Mouse (Mus musculus): ENCODE results near the gene Tigd3. TPM values are rescaled to one million over a fixed set of nuclear protein-coding genes. Genes with fewer than 3 reads are reported as not detected.

Gene Tigd3
- polyA plus RNA-seq, 1 experiment from 2014 or later: 3.1 TPM

GRCm38 (mm10) chr19:5921715-5922114, 27.8 kb upstream of the Tigd3 start:
- H3K9me3 ChIP-seq: no peaks in the 10 kb centered on the region
- 21% methylated on average over 9 of the region's 9 CpGs for WGBS
- peak overlapping the region; percentile 29; the same call in 1 of the 2 replicates for H3K4me2 ChIP-seq
- 0 out of 2 replicates have a peak overlapping the region, but pooled peaks have one; percentile 18 for H3K27ac ChIP-seq
- peaks cover 4% of the 10 kb centered on the region; the same call in 1 of the 2 replicates for H3K27me3 ChIP-seq
- 0 out of 2 replicates have a peak overlapping the region, but pooled peaks have one; percentile 0 for H3K4me3 ChIP-seq
- peaks cover 18% of the 10 kb centered on the region for H3K36me3 ChIP-seq
- no peak overlapping the region for H3K9ac ChIP-seq
- peaks cover 25% of the 10 kb centered on the region for H3K4me1 ChIP-seq
- ATAC-seq (ENCODE audit: insufficient number of reproducible peaks, low FRiP score, low TSS enrichment, low read depth): no peak

GRCm38 (mm10) chr19:5913007-5913719, 19.2 kb upstream of the Tigd3 start, which contains the start of gene Dpf2:
TSS of gene Dpf2 (minus strand) at chr19:5913010.
- peak within 1 kb of the TSS; percentile 93 for H3K4me3 ChIP-seq
- H3K9me3 ChIP-seq: no peaks in the 10 kb centered on the region
- no peaks in the 10 kb centered on the region for H3K27me3 ChIP-seq
- peaks cover 25% of the 10 kb centered on the region for H3K36me3 ChIP-seq
- WGBS: 23% methylated on average over 13 of the region's 13 CpGs
- H3K27ac ChIP-seq: peak within 1 kb of the TSS; percentile 93
- peak within 1 kb of the TSS; percentile 72 for H3K4me2 ChIP-seq
- H3K4me1 ChIP-seq: peaks cover 26% of the 10 kb centered on the region
- no peak for ATAC-seq (ENCODE audit: insufficient number of reproducible peaks, low FRiP score, low TSS enrichment, low read depth)
- H3K9ac ChIP-seq: peak within 1 kb of the TSS; percentile 98

DNA sequence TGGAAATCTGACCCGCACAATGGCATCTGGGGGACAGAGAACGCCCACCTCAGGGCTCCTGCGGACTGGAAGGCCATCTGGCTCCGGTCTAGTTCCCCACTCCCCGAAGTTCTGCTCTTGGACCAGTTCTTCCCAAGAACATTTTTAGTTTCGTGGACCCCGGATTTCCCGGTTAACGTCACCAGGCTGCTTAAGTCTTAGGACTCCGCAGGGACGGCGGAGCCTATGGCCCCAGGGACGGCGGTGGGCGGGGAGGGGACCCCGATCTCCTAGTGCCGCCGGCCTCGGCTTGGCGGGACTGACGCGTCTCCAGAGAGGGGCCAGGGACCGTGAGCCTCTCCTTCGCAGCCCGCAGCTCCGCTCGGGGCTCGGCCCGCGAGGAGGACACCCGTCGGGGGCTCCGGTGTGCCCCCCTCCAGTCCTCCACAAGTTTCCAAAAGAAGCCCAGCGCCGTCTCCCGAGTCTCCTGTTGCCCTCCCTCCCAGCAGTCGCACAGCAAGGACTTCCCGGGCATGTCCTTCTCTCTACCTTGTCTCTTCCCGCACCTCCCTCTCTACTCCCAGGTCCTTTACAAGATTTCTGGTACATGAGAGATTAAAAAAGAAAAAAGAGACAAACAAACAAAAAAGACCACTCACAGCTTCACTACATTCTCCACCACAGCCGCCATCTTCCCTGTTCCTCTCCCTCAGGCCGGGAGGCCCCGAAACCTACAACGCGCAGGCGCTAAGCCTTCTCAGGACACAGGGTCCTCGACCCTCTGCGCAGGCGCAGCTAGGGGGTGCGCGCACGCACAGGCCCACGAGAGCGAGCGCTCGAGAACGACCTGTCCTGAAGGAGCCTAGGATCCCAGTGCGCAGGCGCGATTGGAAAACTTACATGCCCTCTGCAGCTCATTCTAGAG, 18.4 kb upstream of the Tigd3 start:
- no peaks in the 10 kb centered on the region for H3K9me3 ChIP-seq
- peaks cover 28% of the 10 kb centered on the region for H3K4me1 ChIP-seq
- H3K4me2 ChIP-seq: peak overlapping the region; percentile 72
- no peaks in the 10 kb centered on the region for H3K27me3 ChIP-seq
- H3K9ac ChIP-seq: peak overlapping the region; percentile 98
- H3K27ac ChIP-seq: peak overlapping the region; percentile 93
- ATAC-seq (ENCODE audit: insufficient number of reproducible peaks, low FRiP score, low TSS enrichment, low read depth): peak; percentile 93
- peak overlapping the region; percentile 93 for H3K4me3 ChIP-seq
- peaks cover 20% of the 10 kb centered on the region for H3K36me3 ChIP-seq
- WGBS: under 1% methylated on average over 59 of the region's 59 CpGs

DNA sequence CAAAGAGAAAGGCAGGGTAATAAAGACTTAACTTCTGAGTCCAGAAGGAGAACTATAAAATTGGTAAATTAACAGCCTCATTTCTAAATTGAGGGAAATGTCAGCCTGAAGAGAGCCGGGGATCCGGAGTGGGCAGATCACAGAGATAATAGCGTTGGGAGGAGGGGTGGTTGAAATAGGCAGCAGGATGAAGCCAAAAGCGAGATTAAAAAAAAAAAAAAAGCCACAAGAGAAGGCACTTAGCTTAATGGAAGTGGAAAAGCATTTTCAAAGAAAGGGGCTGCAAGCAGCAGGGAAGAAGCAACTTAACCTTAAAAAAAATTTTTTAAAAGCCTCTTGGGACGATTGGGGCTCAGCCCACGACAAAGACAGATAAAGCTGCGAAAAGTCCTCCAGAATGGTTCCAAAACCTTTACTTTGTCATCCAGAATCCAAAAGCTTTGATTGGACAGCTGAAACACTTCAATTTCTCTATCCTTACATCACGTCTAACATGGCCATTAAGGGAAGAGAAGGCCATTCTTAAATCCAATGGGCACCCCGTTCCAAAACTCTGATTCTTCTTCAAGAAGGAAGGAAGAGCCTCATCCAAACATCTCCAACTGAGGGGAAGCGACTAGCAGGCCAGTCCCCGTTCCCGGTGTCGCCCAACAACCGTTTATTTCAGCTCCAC, 17.6 kb upstream of the Tigd3 start:
- Histone ChIP-seq H3K9ac (peak overlapping the region; percentile 98), H3K4me3 (peak overlapping the region; percentile 93), H3K4me2 (peak overlapping the region; percentile 72), H3K27ac (peak overlapping the region; percentile 93), H3K36me3 (peaks cover 18% of the 10 kb centered on the region), H3K27me3 (no peaks in the 10 kb centered on the region), H3K4me1 (peaks cover 29% of the 10 kb centered on the region), H3K9me3 (no peaks in the 10 kb centered on the region)
- ATAC-seq (ENCODE audit: insufficient number of reproducible peaks, low FRiP score, low TSS enrichment, low read depth): no peak
- 4% methylated on average over 14 of the region's 14 CpGs for WGBS

- Histone ChIP-seq H3K9ac (no peak overlapping the region), H3K27me3 (no peaks in the 10 kb centered on the region), H3K4me3 (no peak overlapping the region; the same call in 1 of the 2 replicates), H3K36me3 (peaks cover 27% of the 10 kb centered on the region), H3K9me3 (no peaks in the 10 kb centered on the region), H3K4me1 (peaks cover 29% of the 10 kb centered on the region), H3K27ac (no peak overlapping the region), H3K4me2 (peak overlapping the region; percentile 25; the same call in 1 of the 2 replicates)
- ATAC-seq (ENCODE audit: insufficient number of reproducible peaks, low FRiP score, low TSS enrichment, low read depth): no peak
- WGBS: 78% methylated on average over 6 of the region's 6 CpGs
Observed at GRCm38 (mm10) chr19:5910221-5910620, 16.3 kb upstream of the Tigd3 start.

DNA sequence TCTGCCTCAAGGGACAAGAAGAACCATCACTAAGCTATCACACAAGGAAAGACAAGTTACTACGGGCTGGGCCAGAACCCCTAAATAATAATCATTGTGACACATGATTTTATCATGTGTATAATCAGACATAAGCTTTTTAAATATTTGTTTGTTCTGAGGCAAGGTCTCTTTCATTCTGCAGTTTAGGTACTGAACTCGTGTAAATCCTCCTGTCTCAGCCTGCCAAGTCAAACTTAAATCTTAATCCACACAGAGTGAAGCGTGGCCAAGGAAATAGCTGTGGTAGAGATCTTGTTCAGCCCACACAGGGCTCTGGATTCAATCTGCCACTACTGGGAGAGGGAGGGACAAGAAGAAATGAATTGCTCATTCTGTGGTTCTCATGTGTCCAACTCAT, 13.3 kb upstream of the Tigd3 start:
- Histone ChIP-seq H3K4me2 (no peak overlapping the region), H3K27me3 (no peaks in the 10 kb centered on the region), H3K9me3 (no peaks in the 10 kb centered on the region), H3K36me3 (peaks cover 54% of the 10 kb centered on the region), H3K4me1 (peaks cover 21% of the 10 kb centered on the region), H3K27ac (no peak overlapping the region), H3K4me3 (no peak overlapping the region), H3K9ac (no peak overlapping the region)
- WGBS: 70% methylated on average over 3 of the region's 3 CpGs
- no peak for ATAC-seq (ENCODE audit: insufficient number of reproducible peaks, low FRiP score, low TSS enrichment, low read depth)

GRCm38 (mm10) chr19:5893282-5894001, 507 bp downstream of the Tigd3 start:
- Histone ChIP-seq H3K27ac (peak overlapping the region; percentile 38; the same call in 1 of the 2 replicates), H3K27me3 (no peaks in the 10 kb centered on the region), H3K9me3 (no peaks in the 10 kb centered on the region), H3K9ac (peak overlapping the region; percentile 69), H3K4me2 (peak overlapping the region; percentile 85), H3K36me3 (peaks cover 32% of the 10 kb centered on the region), H3K4me3 (peak overlapping the region; percentile 56), H3K4me1 (peaks cover 19% of the 10 kb centered on the region)
- 20% methylated on average over 15 of the region's 31 CpGs for WGBS
- ATAC-seq (ENCODE audit: insufficient number of reproducible peaks, low FRiP score, low TSS enrichment, low read depth): 0 out of 2 replicates have a peak, but pooled peaks have one; percentile 9

- H3K4me1 ChIP-seq: peaks cover 19% of the 10 kb centered on the region
- no peak overlapping the region for H3K9ac ChIP-seq
- no peak overlapping the region for H3K27ac ChIP-seq
- peaks cover 28% of the 10 kb centered on the region for H3K36me3 ChIP-seq
- peak overlapping the region; percentile 85; the same call in 1 of the 2 replicates for H3K4me2 ChIP-seq
- no peak overlapping the region for H3K4me3 ChIP-seq
- 96% methylated on average over 13 of the region's 13 CpGs for WGBS
- ATAC-seq (ENCODE audit: insufficient number of reproducible peaks, low FRiP score, low TSS enrichment, low read depth): no peak
- no peaks in the 10 kb centered on the region for H3K9me3 ChIP-seq
- no peaks in the 10 kb centered on the region for H3K27me3 ChIP-seq
Observed at GRCm38 (mm10) chr19:5892735-5893134, 1.2 kb downstream of the Tigd3 start.

DNA sequence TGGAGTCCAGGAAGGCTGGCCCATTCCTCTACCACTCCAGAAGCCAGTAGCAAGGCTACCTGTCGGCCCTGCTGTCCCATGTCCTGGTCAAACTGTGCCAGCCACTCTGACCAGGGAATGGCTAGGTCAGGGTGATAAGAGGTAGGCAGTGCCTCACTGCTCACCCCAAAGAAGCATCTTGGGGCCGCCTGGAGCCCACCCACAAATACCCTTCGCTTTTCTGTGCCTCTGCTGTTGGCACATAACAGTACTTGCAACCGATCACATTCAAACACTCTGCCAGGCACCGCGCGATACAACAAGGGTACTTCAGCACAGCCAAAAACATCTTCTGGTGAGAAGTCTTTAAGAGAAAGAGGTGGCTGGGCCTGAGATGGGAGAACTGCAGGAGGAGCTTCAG, 1.7 kb downstream of the Tigd3 start:
- H3K4me3 ChIP-seq: no peak overlapping the region
- H3K36me3 ChIP-seq: peaks cover 23% of the 10 kb centered on the region
- ATAC-seq (ENCODE audit: insufficient number of reproducible peaks, low FRiP score, low TSS enrichment, low read depth): no peak

DNA sequence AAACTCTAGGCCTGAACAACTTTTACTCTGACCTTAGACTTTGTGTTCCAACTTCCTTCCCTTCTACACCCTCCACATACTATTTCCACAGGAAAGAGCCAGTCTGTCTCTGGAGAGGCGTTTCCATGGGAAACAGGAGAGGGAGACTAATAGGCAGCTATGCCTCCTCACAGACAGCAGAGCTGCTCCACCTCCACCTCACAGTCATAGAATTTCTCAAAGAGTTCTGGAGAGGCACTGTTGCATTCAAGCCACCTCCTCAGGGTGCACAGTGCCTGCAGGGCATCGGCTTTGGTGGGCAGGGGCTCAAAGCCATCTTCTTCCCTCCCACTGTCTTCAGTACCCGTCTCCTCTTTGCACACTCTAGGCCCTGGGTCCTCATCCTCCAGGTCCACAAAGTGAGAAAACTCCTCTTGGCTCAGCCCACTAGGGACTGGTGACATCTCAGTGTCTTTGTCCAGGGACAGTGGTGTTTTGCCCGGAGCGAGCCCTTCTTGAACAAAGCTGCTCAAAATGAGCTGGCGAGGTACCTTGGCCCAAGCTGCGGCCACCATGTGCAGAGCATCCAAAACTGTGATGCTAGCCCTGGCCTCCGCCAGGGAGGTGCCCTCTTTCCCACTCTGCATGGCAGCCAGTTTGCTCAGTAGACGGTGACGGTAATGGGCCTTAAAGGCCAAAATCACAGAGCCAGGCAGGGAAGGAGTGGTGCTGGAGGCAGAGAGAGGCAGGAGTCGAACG, 2.3 kb downstream of the Tigd3 start:
- Histone ChIP-seq H3K9me3 (no peaks in the 10 kb centered on the region), H3K4me1 (peaks cover 19% of the 10 kb centered on the region), H3K4me2 (no peak overlapping the region), H3K36me3 (peaks cover 19% of the 10 kb centered on the region), H3K4me3 (no peak overlapping the region), H3K27me3 (no peaks in the 10 kb centered on the region), H3K27ac (no peak overlapping the region), H3K9ac (no peak overlapping the region)
- no peak for ATAC-seq (ENCODE audit: insufficient number of reproducible peaks, low FRiP score, low TSS enrichment, low read depth)
- 93% methylated on average over 12 of the region's 12 CpGs for WGBS

More for the DNA sequence above, 1.7 kb downstream of the Tigd3 start:
- no peaks in the 10 kb centered on the region for H3K9me3 ChIP-seq
- H3K4me2 ChIP-seq: no peak overlapping the region
- no peak overlapping the region for H3K9ac ChIP-seq
- H3K27me3 ChIP-seq: no peaks in the 10 kb centered on the region
- peaks cover 19% of the 10 kb centered on the region for H3K4me1 ChIP-seq
- WGBS: 94% methylated on average over 7 of the region's 7 CpGs
- H3K27ac ChIP-seq: no peak overlapping the region
